Mouse (Mus musculus) G1E (cell line): ENCODE measurements around the gene Ascl2. TPM values are rescaled to one million over a fixed set of nuclear protein-coding genes. Genes with fewer than 3 reads are reported as not detected.

Source experiments
- ATAC-seq: 2 replicates; pipeline ENCODE4 v1.8.0; 2016; ENCODE audit warnings: mild to moderate bottlenecking; ENCODE audit not compliant: insufficient number of reproducible peaks, poor library complexity, low FRiP score, severe bottlenecking; ENCODE audit errors: extremely low read depth
- DNase-seq: peaks from one replicate; pipeline ENCODE4 v3.0.0; 2012; ENCODE audit warnings: low spot score
- H3K27me3 ChIP-seq: 2 replicates; pipeline ENCODE4 v1.6.1; 2012; ENCODE audit warnings: mild to moderate bottlenecking, low read length, inconsistent platforms; ENCODE audit not compliant: insufficient read depth
- H3K36me3 ChIP-seq: replicated peaks from 2 replicates; pipeline ENCODE3; 2012; ENCODE audit warnings: mild to moderate bottlenecking, inconsistent platforms
- H3K4me1 ChIP-seq: 2 replicates; pipeline ENCODE4 v1.6.1; 2012; ENCODE audit warnings: low read depth, low read length, inconsistent platforms, mixed read lengths; ENCODE audit not compliant: insufficient read depth
- H3K4me3 ChIP-seq: 2 replicates; pipeline ENCODE4 v1.5.1; 2012; ENCODE audit warnings: low read depth, mild to moderate bottlenecking, inconsistent platforms, low read length, moderate library complexity, mixed read lengths
- H3K9me3 ChIP-seq: replicated peaks from 2 replicates; pipeline ENCODE4 v1.6.1; 2012; ENCODE audit warnings: inconsistent platforms
- CTCF ChIP-seq: IDR thresholded peaks from 2 replicates; pipeline ENCODE4 v1.5.1; 2012; ENCODE audit warnings: low read depth, low read length, inconsistent platforms, mixed read lengths
- GATA1 ChIP-seq: IDR thresholded peaks from 2 replicates; pipeline ENCODE4 v1.6.1; 2012; ENCODE audit warnings: borderline replicate concordance, low read length, inconsistent platforms, mixed read lengths
- GATA2 ChIP-seq: IDR thresholded peaks from 2 replicates; pipeline ENCODE4 v1.6.1; 2012; ENCODE audit warnings: low read depth, low read length, inconsistent platforms, borderline replicate concordance
- POLR2AphosphoS5 ChIP-seq: IDR thresholded peaks from 2 replicates; pipeline ENCODE4 v1.6.1; 2012; ENCODE audit warnings: low read depth, low read length, inconsistent platforms; ENCODE audit not compliant: insufficient replicate concordance
- TAL1 ChIP-seq: conservative IDR thresholded peaks from 2 replicates; pipeline ENCODE4 v1.6.1; 2012; ENCODE audit warnings: low read depth, low read length, inconsistent platforms, mixed read lengths
- polyA plus RNA-seq: library from polyadenylated mRNA; stranded (reverse); fragments of >175 nt; gene quantifications from 2 replicates; pipeline ENCODE4 v1.2.3, GENCODE M21; 2012
- total RNA-seq, 2 experiments: library from RNA; stranded (forward) in 1 of 2; stranded (reverse) in 1 of 2; fragments of 200-1000 nt in 1 of 2; fragments of >200 nt in 1 of 2; fragmentation: Nextera tagmentation in 1 of 2; gene quantifications; 2 replicates each; pipeline ENCODE4 v1.2.3; 2014 to 2017

The Ascl2 gene
- not detected in 2 replicates for total RNA-seq (2014; fragmentation: Nextera tagmentation)
- total RNA-seq (2017): 0.12 TPM in 1 of 2 replicates, not detected in the other
- polyA plus RNA-seq: not detected in 2 replicates

DNA sequence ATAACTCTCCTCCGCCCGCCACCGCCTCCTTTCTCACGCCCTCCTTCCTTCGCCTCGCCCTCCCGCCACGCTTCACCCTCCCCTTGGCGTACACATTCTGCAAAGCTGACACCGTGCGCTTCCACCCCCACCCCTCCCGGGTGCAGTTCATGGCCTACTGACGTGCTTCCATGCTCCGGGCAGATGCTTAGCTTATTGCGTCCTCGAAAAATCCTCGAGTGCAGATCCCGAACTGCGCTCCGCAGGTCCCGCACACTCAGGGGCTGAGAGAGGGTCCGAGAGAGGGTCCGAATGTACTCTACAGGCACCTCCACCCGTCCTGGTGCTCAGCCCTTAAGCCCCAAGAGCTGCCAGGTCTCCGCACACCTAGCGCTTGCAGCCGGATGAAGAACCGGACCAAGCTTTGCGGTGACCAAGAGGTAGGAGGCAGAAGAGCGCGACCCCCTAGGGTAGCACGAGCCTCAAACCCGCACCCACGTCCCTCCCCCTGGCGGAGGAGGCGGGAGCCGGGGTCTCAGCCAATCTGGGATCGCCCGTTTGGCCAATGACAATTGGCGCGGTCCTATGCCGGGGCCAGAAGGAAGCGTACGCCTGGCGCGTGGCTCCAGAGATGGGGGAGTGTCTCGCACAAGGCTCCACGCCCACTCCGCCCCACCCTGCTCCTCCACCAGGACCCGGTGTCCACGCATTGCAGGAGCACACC lies at the start of gene Ascl2:
Gene Ascl2 (minus strand): TSS at position 456 of the 703 bp plus-strand sequence.
- no peaks in the 10 kb centered on the region; the same call in 1 of the 2 replicates for H3K4me1 ChIP-seq
- ATAC-seq (no peak), DNase-seq (no peak)
- H3K36me3 ChIP-seq: no peaks in the 10 kb centered on the region
- peaks cover 10% of the 10 kb centered on the region for H3K9me3 ChIP-seq
- peaks cover 33% of the 10 kb centered on the region for H3K27me3 ChIP-seq
- TF ChIP-seq GATA2: no peak
- no peak for TF ChIP-seq CTCF
- no peak for TF ChIP-seq TAL1
- no peak within 1 kb of the TSS; the same call in 1 of the 2 replicates for H3K4me3 ChIP-seq

DNA sequence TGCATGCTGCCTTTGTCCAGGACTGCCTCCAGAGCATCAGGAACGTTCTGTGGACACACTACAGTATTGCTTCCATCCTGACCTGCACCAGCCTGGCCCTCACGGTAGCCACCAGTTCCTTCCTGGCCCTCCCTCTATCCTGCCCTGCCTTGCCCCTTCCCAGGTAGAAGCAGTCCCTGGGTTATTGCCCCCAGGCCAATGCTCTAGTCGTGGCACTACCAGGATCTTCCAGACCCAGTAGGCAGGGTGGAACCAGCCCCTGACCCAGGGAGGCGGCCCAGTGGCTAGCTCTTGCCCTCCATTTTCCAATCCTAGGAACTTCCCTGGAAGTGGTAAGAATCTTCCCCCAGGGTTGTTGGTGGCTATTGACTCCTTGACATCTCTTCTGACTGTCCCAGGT lies 48.1 kb upstream of the Ascl2 start:
- TF ChIP-seq TAL1: no peak
- TF ChIP-seq CTCF: no peak
- TF ChIP-seq POLR2AphosphoS5: no peak
- TF ChIP-seq GATA1: no peak
- no peak for TF ChIP-seq GATA2
- H3K4me1 ChIP-seq: peaks cover 65% of the 10 kb centered on the region

DNA sequence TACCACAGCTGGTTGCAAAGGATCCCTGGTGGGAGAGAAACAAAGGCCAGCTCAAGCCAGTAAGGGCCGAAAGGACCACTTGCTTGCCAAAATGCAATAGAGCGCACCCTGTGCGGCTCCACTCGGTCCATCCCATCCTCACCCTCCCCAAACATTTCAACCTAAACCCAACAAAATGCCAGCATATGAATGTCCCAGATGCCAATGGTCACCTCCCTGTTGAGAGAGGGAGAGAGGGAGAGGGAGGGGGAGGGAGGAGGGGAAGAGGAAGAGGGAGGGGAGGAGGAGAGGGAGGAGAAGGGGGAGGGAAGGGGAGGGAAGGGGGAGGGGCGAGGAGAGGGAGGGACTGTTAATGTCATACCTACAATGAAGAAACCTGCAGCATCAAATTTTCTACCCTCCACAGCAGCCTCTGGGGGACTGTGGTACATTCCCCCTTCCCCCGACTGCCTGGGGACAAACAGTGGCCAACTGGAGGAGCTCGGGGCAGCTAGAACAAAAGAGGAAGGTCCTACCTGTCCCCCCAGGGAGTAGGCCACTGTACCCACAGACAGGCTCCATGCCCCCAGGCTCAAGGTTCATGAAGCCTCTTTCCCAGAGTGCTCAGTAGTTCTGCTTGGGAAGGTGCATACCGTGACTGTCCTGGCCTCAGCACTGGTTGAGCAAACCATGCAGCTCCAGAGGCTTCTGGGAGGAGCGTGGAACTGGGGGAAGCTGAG lies 47.5 kb upstream of the Ascl2 start:
- ATAC-seq (no peak), DNase-seq (no peak)
- Histone ChIP-seq H3K4me3 (no peak overlapping the region), H3K4me1 (peaks cover 70% of the 10 kb centered on the region), H3K36me3 (peaks cover 100% of the 10 kb centered on the region), H3K9me3 (no peaks in the 10 kb centered on the region), H3K27me3 (no peaks in the 10 kb centered on the region)
- TF ChIP-seq POLR2AphosphoS5 (no peak), TAL1 (no peak)

More for the DNA sequence above, 48.1 kb upstream of the Ascl2 start:
- Histone ChIP-seq H3K27me3 (no peaks in the 10 kb centered on the region), H3K9me3 (no peaks in the 10 kb centered on the region), H3K4me3 (no peak overlapping the region), H3K36me3 (peaks cover 97% of the 10 kb centered on the region)
- DNase-seq (no peak), ATAC-seq (no peak)

DNA sequence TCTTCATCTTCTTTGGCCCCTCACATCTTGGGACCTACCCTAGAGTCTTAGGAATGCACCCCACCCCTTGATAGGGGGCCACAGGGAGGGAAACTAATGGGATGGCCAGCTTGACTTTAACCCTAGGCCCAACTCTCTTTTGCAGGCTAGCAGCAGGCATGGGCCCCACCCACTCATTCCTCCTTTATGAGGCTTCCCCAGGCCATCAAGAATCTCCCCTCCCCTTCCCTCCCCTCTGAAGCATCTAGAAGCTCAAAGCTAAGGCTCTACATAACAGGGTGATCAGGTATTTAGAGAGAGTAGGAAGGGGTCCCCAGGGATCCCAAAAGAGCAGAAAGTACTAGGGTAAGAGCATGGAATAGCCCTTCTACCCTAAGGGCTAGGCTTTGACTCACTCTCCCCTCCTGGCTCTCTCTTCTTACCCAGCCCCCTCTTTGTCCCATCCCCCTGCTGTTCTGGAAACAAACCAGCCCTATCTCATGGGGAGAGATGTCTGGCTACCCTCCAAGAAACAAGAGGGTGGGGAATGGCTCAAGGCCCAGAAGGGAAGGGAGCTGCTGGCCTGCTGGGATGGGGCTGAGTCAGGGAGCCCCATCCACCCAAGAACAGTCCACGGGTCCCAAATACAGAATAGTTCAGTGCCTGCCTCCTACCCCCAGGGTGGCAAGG lies 46.8 kb upstream of the Ascl2 start:
- no peak for ATAC-seq
- H3K27me3 ChIP-seq: no peaks in the 10 kb centered on the region
- TF ChIP-seq CTCF (no peak), TAL1 (no peak), GATA1 (no peak), GATA2 (no peak), POLR2AphosphoS5 (no peak; the same call in 1 of the 2 replicates)
- no peaks in the 10 kb centered on the region for H3K9me3 ChIP-seq
- no peak for DNase-seq
- peaks cover 100% of the 10 kb centered on the region for H3K36me3 ChIP-seq
- no peak overlapping the region for H3K4me3 ChIP-seq
- H3K4me1 ChIP-seq: peaks cover 70% of the 10 kb centered on the region

DNA sequence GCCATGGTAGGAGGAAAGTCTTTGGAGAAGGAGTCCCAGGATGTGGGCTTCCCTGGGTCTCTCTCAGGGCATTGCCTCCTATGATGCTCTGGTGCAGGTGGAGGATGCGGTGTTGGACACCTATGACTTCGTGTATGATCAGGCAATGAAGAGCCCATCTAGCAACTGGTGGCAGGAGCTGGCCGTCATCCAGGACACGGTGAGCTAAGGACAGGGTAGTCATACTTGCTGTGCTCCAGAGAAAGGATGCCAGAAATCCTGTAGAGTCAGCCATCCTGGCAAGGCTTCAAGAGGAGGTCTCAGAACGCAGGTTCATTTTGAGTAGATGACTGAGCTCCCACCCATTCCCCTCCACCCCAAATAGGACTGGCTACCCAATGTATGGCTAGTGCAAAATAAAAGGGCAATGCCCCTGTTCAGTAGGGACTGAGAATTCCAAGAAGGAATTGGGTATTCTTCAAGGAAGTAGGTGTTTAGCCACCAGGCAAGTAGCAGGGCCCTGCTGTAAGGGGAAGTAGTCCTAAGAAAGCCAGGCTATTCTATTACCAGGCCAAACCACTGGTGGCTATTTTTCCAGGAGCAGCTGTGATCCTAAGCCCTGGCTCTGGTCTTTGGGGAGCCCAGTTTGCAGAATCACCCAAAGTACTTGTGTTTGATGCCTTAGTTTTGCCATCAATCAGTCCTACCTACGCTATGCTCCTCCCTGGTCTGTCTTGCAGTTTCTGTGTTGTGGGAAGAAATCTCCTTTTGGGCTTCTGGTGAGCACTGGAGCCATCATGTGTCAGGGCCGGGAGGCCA lies 46.0 kb upstream of the Ascl2 start:
- ATAC-seq: no peak
- Histone ChIP-seq H3K4me3 (no peak overlapping the region), H3K9me3 (no peaks in the 10 kb centered on the region), H3K36me3 (peaks cover 100% of the 10 kb centered on the region), H3K4me1 (peaks cover 73% of the 10 kb centered on the region), H3K27me3 (no peaks in the 10 kb centered on the region)
- DNase-seq: no peak
- TF ChIP-seq GATA2 (no peak), POLR2AphosphoS5 (peak; percentile 26; the same call in 1 of the 2 replicates)

DNA sequence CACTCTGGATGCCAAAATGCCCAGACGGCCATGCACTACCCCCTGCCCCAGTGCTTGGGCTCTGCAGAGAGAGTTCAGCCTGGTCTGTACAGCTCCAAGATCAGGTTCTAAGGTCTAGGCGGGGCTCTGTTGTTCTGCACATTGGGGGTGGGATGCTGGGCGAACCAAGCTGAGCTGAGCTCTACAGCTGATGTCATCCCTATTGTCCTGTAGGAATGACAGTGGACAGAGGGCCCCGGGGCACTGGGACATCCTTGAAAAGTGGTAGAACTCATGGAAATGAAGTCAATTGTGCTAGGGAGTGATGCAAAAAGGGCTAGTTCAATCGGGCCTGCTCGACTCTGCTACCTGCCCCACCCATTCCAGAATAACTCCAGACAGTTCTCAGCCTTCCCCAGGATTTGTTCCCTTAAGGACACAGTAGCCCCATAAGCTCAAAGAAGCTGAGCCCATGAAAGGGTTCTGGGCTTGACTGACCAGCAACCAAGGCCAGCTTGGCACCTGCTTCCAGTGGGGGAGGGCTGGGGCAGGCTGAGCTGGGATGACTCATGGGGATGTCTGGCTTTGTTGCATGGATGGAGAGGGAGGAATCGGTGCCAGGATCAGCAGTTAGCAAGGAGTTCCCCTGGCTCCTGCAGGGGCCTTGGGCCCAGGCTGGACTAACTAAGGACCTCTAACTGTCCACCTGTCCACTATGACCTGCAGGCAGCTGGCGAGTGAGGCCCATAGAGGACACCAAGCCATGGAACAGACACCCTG lies 44.5 kb upstream of the Ascl2 start:
- peaks cover 99% of the 10 kb centered on the region for H3K36me3 ChIP-seq
- H3K27me3 ChIP-seq: no peaks in the 10 kb centered on the region
- no peaks in the 10 kb centered on the region for H3K9me3 ChIP-seq
- H3K4me3 ChIP-seq: no peak overlapping the region
- H3K4me1 ChIP-seq: peaks cover 86% of the 10 kb centered on the region
- TF ChIP-seq POLR2AphosphoS5 (no peak; the same call in 1 of the 2 replicates), TAL1 (no peak), CTCF (no peak), GATA2 (no peak), GATA1 (no peak)
- DNase-seq (no peak), ATAC-seq (0 out of 2 replicates have a peak, but pooled peaks have one; percentile 12)
